Mouse (Mus musculus) liver, postnatal 0 days (tissue): Measurements from ENCODE around the gene Fchsd2. TPM values are rescaled to one million over a fixed set of nuclear protein-coding genes. Genes with fewer than 3 reads are reported as not detected.

Experiments used
- ATAC-seq: fragments of 200-750 bp; cut with Nextera tagmentation; 2 replicates; pipeline ENCODE4 v1.8.0; 2017; ENCODE audit warnings: mild to moderate bottlenecking, moderate library complexity
- DNase-seq: peaks from one replicate; pipeline ENCODE4 v3.0.0-alpha.2; 2016
- H3K27ac ChIP-seq: fragments of 300-500 bp; sonication (generic); 2 replicates; pipeline ENCODE4 v1.5.1; 2014; ENCODE audit warnings: antibody characterized with exemption, moderate library complexity, mild to moderate bottlenecking, low read depth
- H3K27me3 ChIP-seq: fragments of 300-500 bp; sonication (generic); 2 replicates; pipeline ENCODE4 v1.6.1; 2014; ENCODE audit warnings: low read length, control low read depth, mixed read lengths; ENCODE audit not compliant: insufficient read depth
- H3K36me3 ChIP-seq: fragments of 300-500 bp; sonication (generic); replicated peaks from 2 replicates; pipeline ENCODE4 v1.6.1; 2014; ENCODE audit warnings: mild to moderate bottlenecking, control low read depth, low read length, moderate library complexity, mixed read lengths; ENCODE audit not compliant: insufficient read depth
- H3K4me1 ChIP-seq: fragments of 300-500 bp; sonication (generic); 2 replicates; pipeline ENCODE4 v1.6.1; 2014; ENCODE audit warnings: antibody characterized with exemption, mild to moderate bottlenecking, control low read depth; ENCODE audit not compliant: insufficient read depth
- H3K4me2 ChIP-seq: fragments of 300-500 bp; sonication (generic); 2 replicates; pipeline ENCODE4 v1.6.1; 2014; ENCODE audit warnings: low read depth, mild to moderate bottlenecking, low read length, moderate library complexity, mixed read lengths
- H3K4me3 ChIP-seq: fragments of 300-500 bp; sonication (generic); 2 replicates; pipeline ENCODE4 v1.5.1; 2014; ENCODE audit warnings: low read depth, low read length
- H3K9ac ChIP-seq: fragments of 300-500 bp; sonication (generic); replicated peaks from 2 replicates; pipeline ENCODE4 v1.6.1; 2014; ENCODE audit warnings: mild to moderate bottlenecking, moderate library complexity
- H3K9me3 ChIP-seq: fragments of 300-500 bp; sonication (generic); 2 replicates; pipeline ENCODE4 v1.6.1; 2016; ENCODE audit warnings: mild to moderate bottlenecking, control low read depth, low read length, mixed read lengths
- CTCF ChIP-seq: sonication (generic); IDR thresholded peaks from 2 replicates; pipeline ENCODE4 v1.5.1; 2016; ENCODE audit warnings: antibody characterized with exemption, low read depth
- EP300 ChIP-seq: IDR thresholded peaks from 2 replicates; pipeline ENCODE4 v1.6.1; 2016; ENCODE audit warnings: antibody characterized with exemption, low read depth, mild to moderate bottlenecking
- WGBS: fragments of 180-500 bp; shearing (Covaris S2); extraction: QIAGEN DNeasy Blood & Tissue Kit; methylation state at CpG from one replicate; pipeline ENCODE4 v1.1.7; 2014; ENCODE audit not compliant: insufficient replicate concordance; 5-methylcytosine and 5-hydroxymethylcytosine counted together
- polyA plus RNA-seq: library from polyadenylated mRNA; unstranded; fragments of >200 nt; fragmentation: Nextera tagmentation; extraction: Ambion mirVana; gene quantifications from 2 replicates; pipeline ENCODE4 v1.2.1, GENCODE M21; 2015

Gene Fchsd2
- polyA plus RNA-seq, 1 experiment from 2014 or later: 7.8 TPM

- Histone ChIP-seq H3K9ac (no peak overlapping the region), H3K9me3 (no peaks in the 10 kb centered on the region), H3K4me1 (peaks cover 40% of the 10 kb centered on the region), H3K27ac (no peak overlapping the region), H3K4me3 (no peak overlapping the region), H3K4me2 (no peak overlapping the region), H3K36me3 (no peaks in the 10 kb centered on the region), H3K27me3 (no peaks in the 10 kb centered on the region)
- TF ChIP-seq EP300: no peak
- TF ChIP-seq CTCF: no peak
- ATAC-seq: no peak
- no peak for DNase-seq
- WGBS: 58% methylated on average over 3 of the region's 3 CpGs
These were observed 220.4 kb downstream of the Fchsd2 start for GRCm38 (mm10) chr7:101313033-101313432.

GRCm38 (mm10) chr7:101314396-101314795 lies 221.7 kb downstream of the Fchsd2 start:
- TF ChIP-seq EP300 (no peak), CTCF (no peak)
- H3K27me3 ChIP-seq: no peaks in the 10 kb centered on the region
- ATAC-seq (no peak), DNase-seq (no peak)
- no peaks in the 10 kb centered on the region for H3K36me3 ChIP-seq
- H3K27ac ChIP-seq: no peak overlapping the region
- H3K9ac ChIP-seq: no peak overlapping the region
- 79% methylated on average over 5 of the region's 5 CpGs for WGBS
- peaks cover 50% of the 10 kb centered on the region for H3K4me1 ChIP-seq
- no peak overlapping the region for H3K4me2 ChIP-seq
- H3K4me3 ChIP-seq: no peak overlapping the region
- H3K9me3 ChIP-seq: no peaks in the 10 kb centered on the region

GRCm38 (mm10) chr7:101315699-101316098 lies 223.0 kb downstream of the Fchsd2 start:
- Histone ChIP-seq H3K4me3 (no peak overlapping the region), H3K9ac (no peak overlapping the region), H3K27ac (no peak overlapping the region), H3K36me3 (no peaks in the 10 kb centered on the region), H3K9me3 (no peaks in the 10 kb centered on the region), H3K4me2 (no peak overlapping the region), H3K27me3 (no peaks in the 10 kb centered on the region), H3K4me1 (peaks cover 59% of the 10 kb centered on the region)
- no peak for ATAC-seq
- TF ChIP-seq CTCF (no peak), EP300 (no peak)
- no peak for DNase-seq

GRCm38 (mm10) chr7:101316591-101317001 lies 223.9 kb downstream of the Fchsd2 start:
- Histone ChIP-seq H3K27me3 (no peaks in the 10 kb centered on the region), H3K4me1 (peaks cover 57% of the 10 kb centered on the region), H3K4me2 (no peak overlapping the region), H3K9ac (no peak overlapping the region), H3K4me3 (no peak overlapping the region), H3K9me3 (no peaks in the 10 kb centered on the region), H3K36me3 (no peaks in the 10 kb centered on the region), H3K27ac (peak overlapping the region; percentile 52)
- TF ChIP-seq CTCF (no peak), EP300 (peak; percentile 83)
- ATAC-seq: peak; percentile 9
- WGBS: 14% methylated on average over 6 of the region's 6 CpGs
- DNase-seq: no peak

GRCm38 (mm10) chr7:101317014-101317413 lies 224.4 kb downstream of the Fchsd2 start, which contains the start of gene Stard10:
Gene Stard10, plus strand, starts transcription at chr7:101317086.
- Histone ChIP-seq H3K9me3 (no peaks in the 10 kb centered on the region), H3K9ac (no peak within 1 kb of the TSS), H3K4me2 (no peak within 1 kb of the TSS), H3K4me3 (no peak within 1 kb of the TSS), H3K27ac (peak within 1 kb of the TSS; percentile 52), H3K36me3 (no peaks in the 10 kb centered on the region), H3K27me3 (no peaks in the 10 kb centered on the region), H3K4me1 (peaks cover 56% of the 10 kb centered on the region)
- DNase-seq: no peak
- TF ChIP-seq CTCF (no peak), EP300 (no peak)
- ATAC-seq: no peak
- 62% methylated on average over 3 of the region's 3 CpGs for WGBS

GRCm38 (mm10) chr7:101318848-101319247 lies 226.2 kb downstream of the Fchsd2 start:
- Histone ChIP-seq H3K27me3 (no peaks in the 10 kb centered on the region), H3K4me2 (no peak overlapping the region), H3K36me3 (no peaks in the 10 kb centered on the region), H3K9me3 (no peaks in the 10 kb centered on the region), H3K27ac (peak overlapping the region; percentile 17), H3K9ac (no peak overlapping the region), H3K4me3 (no peak overlapping the region), H3K4me1 (peaks cover 54% of the 10 kb centered on the region)
- TF ChIP-seq CTCF (no peak), EP300 (peak; percentile 94)
- 38% methylated on average over 4 of the region's 4 CpGs for WGBS
- DNase-seq (no peak), ATAC-seq (no peak)

- Histone ChIP-seq H3K4me1 (peaks cover 62% of the 10 kb centered on the region), H3K27ac (peak overlapping the region; percentile 98), H3K36me3 (no peaks in the 10 kb centered on the region), H3K27me3 (no peaks in the 10 kb centered on the region), H3K4me2 (no peak overlapping the region), H3K9me3 (no peaks in the 10 kb centered on the region), H3K9ac (no peak overlapping the region), H3K4me3 (no peak overlapping the region)
- DNase-seq: no peak
- WGBS: 78% methylated on average over 1 of the region's 1 CpGs
- ATAC-seq: no peak
- TF ChIP-seq EP300: no peak
- no peak for TF ChIP-seq CTCF
These were observed 227.1 kb downstream of the Fchsd2 start for GRCm38 (mm10) chr7:101319796-101320195.
